Mouse (Mus musculus) G1E (cell line): ENCODE results near the gene Golga2.

Experiments
- CTCF ChIP-seq: IDR thresholded peaks from 2 replicates; pipeline ENCODE4 v1.5.1; 2012; ENCODE audit warnings: low read depth, low read length, inconsistent platforms, mixed read lengths
- GATA1 ChIP-seq: IDR thresholded peaks from 2 replicates; pipeline ENCODE4 v1.6.1; 2012; ENCODE audit warnings: borderline replicate concordance, low read length, inconsistent platforms, mixed read lengths
- POLR2AphosphoS5 ChIP-seq: IDR thresholded peaks from 2 replicates; pipeline ENCODE4 v1.6.1; 2012; ENCODE audit warnings: low read depth, low read length, inconsistent platforms; ENCODE audit not compliant: insufficient replicate concordance

DNA sequence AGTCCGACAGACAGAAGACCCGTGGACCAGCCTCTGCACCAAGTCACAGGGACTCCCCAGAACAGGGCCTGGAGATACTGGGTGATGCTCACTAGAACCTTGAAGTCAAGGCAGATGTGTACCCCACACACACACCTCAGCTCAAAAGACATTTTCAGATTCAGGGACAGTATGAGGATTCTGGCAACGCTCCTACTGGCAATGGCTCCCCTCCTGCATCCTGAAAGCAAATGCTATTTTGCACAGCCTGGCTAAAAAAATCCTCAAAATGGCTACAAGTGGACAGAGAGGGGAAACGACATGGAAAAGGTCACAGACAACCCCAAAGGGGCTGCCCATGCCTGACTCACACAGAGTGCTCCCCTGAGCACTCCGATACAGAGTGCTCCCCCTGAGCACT is 45.0 kb downstream of the Golga2 start:
- TF ChIP-seq CTCF (no peak), POLR2AphosphoS5 (no peak), GATA1 (no peak)
